Mouse (Mus musculus): ENCODE measurements around the gene Izumo1r. TPM values are rescaled to one million over a fixed set of nuclear protein-coding genes. Genes with fewer than 3 reads are reported as not detected.
"Not testable (repeated sequence)": the region's sequence is repeated elsewhere in the genome, so short reads cannot be mapped to it uniquely, and the experiment has no call there.

Izumo1r gene
- polyA plus RNA-seq, 1 experiment, result 0.89 TPM

DNA sequence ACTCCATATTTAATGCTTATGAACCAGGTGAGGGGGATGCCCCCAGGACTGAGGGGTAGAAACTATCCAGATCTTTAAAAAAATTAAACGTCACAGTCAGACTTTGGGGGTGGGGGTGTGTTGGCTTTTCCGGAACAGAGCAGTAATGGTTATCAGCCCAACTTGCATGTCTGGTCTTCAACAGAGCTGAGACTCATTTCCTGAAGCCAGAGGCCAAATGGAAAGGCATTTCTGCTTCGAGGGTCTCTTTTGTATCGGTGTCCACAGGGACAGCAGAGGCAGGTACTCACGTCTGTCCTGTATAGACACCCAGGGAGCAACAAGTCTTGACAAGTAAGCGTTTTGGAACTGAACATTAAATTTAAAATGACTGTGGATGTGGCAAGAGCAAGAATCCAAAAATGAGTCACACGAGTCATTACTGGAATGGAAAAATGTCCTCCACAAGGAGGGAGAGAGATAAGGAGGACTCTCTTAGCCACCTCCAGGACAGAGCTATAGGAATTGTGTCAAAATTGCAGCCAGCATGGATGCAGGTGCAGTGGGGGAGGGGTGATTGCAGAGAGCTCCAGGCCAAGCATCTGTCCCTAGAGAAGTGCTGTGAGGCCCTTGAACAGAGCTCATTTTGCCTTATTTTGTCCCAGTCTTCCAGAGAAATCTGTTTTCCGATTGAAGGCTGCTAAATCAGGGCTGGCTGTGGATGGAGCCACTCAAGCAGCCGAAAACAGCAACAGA is 1.2 kb upstream of the Izumo1r start:
- DNase-seq (ENCODE audit: low read depth), result no peak

DNA sequence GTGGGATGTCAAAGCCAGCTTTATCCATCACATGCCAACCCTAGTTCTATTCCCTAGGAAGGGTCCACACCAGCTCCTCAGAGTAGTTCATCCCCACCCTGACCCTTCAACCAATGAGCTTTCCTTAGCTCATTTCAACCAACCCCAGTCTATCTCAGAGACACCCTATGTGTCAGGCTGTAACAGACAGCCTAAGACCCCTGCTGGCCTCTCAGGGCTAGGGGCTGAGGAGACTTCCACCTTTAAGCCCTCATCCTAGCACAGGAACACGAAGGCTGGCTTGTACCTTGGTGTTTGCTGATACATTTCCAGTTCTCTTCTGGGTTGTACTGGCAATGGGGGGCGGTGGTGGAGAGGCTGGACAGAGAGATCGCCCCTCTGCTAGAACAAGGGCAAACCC is 743 bp downstream of the Izumo1r start:
- DNase-seq (ENCODE audit: low read depth), result no peak

DNA sequence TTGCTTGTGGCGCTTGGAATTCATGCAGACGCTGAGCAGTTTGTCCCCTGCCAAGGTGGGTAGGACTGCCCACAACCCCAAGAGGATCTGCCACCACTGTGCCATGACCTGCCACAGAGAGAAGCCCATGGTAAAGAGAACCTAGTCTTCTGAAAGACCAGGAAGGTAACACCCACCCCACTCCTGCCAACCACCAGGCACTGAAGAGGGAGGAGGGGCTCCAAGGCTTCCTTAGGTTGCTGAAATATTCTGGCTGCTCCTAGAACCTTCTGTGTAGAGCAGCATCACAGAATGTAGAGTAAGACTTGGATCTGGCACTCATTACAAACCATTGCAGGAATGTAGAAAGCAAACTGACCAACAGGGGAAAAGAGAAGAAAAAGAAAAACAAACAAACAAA is 1.3 kb downstream of the Izumo1r start:
- DNase-seq (ENCODE audit: low read depth), result no peak

DNA sequence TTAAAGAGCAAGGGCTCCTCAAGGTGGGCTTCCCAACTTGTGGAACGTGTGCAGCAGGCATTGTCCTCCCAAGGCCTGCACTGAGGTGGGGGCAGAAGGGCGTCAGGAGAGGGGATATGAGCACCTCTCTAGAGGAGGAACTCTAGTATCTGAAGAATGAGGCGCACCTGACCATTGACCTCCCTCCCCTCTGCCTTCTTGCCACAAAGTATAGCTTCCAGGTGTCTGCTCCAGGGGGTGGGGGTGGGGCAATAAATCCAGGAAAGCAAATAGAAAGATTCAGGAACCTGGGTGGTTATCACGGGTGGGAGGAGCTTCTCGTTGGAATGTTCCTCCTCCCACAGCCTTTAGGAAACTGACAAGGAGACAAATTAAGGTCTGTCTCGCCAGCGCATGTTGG is 2.0 kb downstream of the Izumo1r start:
- DNase-seq (ENCODE audit: low read depth), result no peak

DNA sequence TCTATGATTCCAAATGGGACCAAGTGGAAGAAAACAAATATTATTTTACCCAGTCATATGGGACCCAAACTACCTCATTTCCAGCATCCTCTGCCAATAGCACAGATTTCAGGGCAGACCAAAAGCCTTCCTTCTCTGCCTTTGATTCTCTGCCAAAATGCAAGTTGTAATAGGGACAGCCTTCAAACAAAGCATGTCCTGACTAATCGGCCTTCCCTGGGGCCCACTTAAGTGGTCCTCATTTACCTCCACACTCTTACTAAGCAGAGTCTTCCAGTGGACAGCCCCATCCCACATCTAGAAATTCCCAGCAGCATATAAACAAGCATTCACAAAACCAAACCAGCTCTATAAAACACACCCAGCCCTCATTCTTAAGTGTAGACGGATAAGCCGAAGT is 6.6 kb downstream of the Izumo1r start:
- DNase-seq (ENCODE audit: low read depth), result no peak

DNA sequence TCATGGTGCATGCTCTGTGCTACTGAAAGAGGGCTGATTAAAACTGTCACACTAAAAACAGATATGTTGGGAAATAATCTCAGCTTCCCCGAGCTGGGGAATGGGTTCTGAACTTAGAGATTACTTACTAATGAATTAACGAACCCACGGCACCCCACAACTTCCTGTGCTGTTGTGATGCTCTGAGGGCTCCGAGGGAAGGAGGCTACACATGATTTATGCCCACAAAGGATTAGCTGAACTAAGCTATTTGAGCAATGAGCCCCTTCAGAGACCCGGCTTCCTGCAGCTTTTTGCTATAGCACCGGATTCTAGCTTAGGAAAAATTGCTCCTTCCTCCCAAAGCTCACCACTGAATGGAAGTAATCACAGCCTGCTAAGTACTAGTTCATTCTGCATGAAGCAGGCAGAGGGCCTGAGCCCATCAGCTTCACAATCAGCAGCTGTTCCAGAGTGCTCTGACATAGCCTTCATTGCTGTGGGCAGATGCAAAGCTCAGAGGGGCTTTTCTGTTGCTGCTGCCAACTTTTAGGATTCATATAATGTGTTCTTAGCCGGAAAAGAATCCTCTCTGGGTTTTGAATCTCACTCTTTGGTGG is 8.4 kb downstream of the Izumo1r start:
- DNase-seq (ENCODE audit: low read depth), result no peak

DNA sequence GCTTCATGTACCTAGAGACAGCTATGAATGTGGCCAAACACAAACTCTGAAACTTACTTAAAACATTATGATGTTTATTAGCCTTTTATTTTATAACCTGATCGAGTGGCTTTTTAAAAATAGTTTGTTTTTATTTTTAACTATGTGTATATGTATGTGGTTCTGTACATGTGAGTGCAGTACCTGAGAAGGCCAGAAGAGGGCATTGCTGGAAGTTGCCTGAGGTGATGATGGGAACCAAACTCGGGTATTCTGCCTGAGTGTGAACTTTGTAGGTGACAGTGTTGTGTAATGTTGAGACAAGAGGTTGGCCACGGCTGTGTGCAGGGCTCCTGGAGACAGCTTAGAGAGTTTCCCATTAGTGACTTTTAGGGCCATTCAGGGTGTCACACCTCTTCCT is 9.1 kb downstream of the Izumo1r start:
- DNase-seq (ENCODE audit: low read depth), result no peak

DNA sequence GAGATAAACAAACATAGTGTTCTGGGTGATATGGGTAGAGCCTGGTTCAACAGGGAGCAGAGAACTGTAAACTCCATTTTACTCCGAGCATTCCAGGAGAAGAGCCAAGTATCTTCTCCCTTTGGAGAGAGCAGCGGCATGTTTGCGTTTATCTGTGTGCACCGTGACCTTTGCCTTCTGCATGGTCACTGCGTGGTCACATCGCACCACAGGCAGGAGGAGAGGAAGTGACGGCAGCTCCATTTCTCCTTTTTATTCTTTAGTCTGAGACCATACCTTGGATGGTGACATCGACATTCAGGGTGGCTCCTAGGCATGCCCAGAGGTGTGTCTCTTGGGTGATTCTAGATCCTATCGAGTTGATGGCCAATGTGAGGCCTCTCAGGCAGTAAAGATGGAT is 10.4 kb downstream of the Izumo1r start:
- no peak for DNase-seq (ENCODE audit: low read depth)

DNA sequence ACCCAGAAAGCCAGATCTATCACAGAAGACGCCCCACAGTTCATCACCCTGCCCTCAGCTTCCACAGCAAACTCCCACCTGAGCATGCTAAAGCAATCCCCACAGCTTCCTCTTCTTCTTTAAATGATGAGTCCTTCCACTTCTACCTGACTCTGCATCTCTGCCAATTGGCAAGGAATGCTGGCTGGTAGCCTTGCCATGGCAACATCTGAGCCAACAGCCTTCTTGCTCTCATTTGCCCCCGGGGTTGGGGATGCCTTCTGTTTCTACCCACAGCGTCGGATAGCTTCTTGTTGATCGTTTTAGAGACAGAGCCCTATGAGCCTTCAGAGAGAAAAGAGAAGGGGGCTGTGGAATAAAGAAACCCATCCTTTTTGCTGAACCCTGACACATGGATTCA is 11.9 kb downstream of the Izumo1r start:
- DNase-seq (ENCODE audit: low read depth), result no peak

DNA sequence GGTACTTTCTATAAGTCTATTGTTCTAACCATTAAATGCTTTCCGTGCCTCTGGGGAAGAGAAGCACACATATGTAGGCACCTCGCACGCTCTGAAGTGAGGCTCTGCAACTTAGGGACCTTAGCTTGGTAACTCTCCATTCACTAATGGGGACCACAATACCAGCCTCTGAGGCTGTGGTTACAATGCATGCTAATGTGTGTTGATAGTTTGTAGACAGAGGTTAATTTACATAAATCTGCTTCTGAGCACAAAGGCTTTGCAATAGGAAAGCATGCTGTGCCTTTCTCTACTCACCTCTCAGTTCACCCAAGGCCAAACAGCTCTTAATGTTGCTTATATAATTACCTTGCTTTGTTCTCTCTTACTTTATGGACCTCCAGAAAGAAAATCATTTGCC is 13.1 kb downstream of the Izumo1r start:
- no peak for DNase-seq (ENCODE audit: low read depth)

DNA sequence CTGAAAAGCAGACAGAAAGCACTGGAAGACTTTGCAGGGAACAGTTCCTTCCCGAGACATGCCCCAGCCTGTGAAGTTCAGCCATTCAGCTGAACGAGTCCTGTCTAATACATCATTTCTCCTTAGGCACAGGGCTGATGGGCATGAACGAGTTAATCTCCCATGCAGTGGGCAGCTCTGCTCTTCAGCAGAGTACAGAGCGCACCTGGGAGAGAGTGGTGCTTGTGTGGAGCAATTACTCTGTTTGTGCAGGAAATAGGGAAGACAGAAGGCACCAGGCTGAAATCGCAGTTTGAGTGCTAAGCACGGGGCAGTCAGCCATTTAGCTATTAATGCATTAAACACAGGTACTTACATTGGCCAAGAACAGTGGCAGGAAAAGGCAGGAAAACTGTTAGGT is 15.1 kb downstream of the Izumo1r start:
- no peak for DNase-seq (ENCODE audit: low read depth)

DNA sequence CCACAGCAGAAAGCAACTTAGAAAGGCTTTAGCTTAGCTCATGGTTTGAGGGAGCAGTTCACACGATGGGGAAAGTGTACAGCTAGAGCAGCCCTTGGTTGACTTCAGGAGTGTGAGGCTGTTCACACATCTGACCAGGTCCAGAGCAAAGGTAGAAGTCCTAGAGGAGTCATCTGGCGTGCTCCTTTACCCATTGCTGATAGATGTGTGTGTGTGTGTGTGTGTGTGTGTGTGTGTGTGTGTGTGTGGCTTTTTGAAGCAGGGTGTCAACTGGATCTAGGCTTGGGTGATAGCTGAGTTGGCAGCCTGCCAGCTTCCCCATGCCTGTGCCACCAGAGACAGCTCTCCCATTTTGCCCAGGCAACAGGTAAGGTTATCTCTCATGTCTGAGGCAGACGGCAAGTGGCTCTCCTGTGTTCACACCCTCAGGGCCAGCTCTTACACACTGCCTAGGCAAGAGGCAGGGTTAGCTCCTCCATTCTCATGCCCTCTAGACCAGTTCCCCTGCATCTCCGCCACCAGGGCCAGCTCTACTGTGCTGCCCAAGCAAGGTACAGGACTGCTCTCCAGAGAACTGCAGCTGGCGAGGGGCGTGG is 15.9 kb downstream of the Izumo1r start:
- DNase-seq (ENCODE audit: low read depth), result no peak

DNA sequence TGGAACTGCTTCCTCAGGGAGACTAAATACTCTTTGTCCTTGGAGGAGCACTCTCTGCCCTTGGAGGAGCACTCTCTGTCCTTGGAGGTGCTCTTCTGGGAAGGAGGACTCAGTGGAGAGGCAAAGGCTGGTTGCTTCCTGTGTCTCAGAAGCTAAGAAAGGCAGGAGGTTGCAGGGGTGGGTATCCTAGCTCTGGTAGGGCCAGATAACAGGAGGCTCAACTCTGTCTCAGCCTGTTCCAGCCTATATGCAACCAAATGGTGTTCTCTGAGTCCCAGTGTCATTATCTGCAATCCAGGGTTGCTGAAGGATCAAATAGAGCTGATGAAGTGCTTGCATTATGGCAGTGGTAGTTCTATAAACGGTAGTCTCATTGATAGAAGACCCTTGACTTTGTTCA is 17.8 kb downstream of the Izumo1r start:
- no peak for DNase-seq (ENCODE audit: low read depth)

DNA sequence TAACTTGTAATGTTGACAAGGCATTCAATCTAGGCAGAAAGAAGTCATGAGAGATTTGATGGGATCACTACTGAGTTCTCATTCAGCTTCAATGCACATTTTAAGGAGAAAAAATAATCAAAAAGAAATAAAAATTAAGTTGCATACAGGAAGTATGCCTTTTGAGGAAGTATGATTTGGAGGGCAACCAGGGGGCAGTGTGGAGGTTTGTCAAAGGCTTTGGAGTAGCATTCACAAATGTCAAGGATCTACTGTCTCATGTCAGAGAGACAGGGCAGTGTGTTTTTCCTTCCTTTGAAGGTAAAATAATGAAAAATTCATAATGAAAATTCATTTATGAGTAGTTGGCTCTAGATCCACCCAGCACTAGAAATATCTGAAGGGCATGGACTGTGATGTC is 18.6 kb downstream of the Izumo1r start:
- no peak for DNase-seq (ENCODE audit: low read depth)

DNA sequence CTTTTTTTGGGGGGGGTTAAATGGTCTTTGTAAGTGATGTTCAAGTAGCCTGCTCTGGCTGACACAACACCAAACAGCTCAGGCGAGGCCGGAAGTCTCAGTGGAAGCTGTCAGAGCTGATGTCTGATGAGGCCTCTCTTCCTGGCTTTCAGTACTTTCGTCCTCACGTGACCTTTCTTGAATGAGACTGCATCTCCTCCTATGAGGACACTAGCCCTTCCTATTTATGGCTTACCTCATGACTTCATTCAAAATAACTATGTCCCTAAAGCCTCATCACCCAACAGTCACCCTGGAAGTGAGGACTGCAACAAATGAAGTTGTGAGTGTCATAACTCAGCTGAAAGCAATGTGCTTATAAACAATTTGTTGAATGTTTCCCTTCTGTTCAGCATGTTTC is 19.1 kb downstream of the Izumo1r start:
- no peak for DNase-seq (ENCODE audit: low read depth)

DNA sequence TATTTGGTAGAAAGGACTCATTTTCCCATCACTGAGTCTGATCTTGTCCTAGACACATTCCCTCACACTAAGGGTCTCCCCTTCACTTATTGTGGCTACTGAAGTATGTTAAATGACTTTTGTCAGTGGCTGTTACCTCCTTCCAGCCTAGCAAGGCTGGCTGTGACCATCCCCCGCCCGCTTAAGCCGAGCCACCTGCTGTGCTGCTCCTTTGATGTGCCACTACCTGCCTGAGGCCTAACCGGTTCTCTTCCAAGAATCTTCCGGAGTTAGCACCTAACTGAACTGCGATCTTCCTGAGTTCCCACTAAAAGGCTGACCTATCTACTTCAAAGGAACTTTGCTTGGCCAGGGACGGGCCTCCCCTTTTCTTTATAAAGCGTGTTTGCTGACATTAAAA is 27.2 kb downstream of the Izumo1r start:
- DNase-seq (ENCODE audit: low read depth), result not testable (repeated sequence)

DNA sequence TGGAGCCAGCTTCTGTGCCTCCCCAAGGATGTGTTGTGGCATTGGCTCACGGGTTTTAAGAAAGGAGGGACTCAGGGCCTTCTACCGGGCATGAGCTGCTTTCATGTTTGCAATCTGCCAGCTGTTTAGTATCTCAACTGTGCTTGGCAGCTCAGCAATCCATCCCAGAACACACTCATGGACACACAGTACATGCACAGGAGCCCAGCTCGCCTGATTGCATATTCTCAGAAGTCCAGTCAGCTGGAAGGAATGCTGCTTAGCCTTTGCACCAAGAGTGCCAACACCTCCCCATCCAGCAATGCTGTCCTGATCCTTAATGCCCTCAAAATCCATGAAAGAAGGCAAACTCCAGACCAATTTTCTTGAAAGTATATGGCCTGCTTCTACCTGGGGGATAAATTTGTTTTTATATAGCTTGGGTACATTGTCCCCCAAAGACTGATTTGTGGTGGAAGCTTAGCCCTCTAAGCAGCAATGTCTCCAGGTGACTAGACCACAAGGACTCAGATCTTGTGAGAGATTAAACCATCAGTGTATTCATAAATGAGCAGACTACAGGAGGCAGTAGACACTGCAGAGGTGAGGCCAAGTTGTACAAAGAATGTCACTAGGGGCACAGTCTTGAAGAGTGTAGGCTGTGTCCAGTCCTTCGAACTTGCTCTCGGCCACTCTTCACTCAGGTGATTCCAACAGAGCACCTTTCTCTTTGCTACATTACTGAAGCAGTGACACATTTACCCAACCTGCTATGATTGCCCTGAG is 27.8 kb downstream of the Izumo1r start:
- DNase-seq (ENCODE audit: low read depth), result no peak

DNA sequence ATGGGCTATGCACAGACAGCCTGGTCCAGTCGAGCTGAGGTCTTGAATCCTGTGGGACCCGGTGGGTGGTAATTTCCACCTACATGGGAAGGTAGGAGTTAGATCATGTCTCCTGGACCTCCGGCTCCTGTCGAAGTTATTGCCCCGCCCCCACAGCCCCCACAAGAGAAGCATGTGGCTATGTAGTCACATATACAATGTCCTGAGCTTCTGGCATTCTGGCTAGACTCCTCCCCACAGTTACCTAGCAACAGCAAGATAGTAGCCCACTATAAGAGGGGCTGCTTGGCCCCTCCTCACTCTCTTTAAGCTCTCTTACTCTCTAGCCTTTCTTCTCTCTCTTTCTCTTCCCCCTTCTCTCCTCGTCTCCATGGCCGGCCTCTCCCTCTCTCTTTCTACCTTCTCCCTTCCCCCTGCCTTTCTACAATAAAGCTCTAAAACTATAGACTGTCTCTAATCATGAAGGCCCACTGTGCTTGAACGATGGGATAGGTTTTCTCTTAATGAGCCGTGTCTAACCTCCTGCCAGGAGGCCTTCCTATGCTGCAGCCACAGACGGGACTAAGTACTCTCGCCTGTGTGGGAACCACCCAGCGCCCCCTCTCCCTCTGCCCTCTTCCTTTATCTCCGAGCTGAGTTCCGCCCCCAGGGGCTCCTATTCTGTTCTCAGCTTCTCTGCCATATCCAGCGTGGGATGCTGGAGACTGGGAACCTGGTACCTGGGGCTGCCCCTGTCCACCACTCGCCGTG is 31.4 kb downstream of the Izumo1r start:
- no peak for DNase-seq (ENCODE audit: low read depth)

DNA sequence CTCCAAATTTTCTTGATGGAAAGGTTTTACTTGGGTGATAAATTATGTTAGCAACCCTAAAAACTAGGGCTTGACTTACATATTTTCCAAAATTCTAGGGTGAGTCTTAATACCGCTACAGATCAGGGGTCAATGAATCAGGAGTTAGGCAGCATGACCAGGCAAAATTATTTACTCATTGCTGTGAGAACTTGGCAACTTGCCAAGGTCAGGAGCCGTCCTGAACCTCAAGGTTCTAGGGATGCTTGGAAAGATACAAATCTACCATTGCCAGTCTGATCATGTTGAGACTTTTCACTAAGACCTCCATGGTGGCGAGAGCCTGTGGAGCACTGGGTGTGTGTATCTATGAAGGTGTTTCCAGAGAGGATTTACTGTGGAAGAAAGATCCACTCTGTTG is 32.2 kb downstream of the Izumo1r start:
- DNase-seq (ENCODE audit: low read depth), result no peak

DNA sequence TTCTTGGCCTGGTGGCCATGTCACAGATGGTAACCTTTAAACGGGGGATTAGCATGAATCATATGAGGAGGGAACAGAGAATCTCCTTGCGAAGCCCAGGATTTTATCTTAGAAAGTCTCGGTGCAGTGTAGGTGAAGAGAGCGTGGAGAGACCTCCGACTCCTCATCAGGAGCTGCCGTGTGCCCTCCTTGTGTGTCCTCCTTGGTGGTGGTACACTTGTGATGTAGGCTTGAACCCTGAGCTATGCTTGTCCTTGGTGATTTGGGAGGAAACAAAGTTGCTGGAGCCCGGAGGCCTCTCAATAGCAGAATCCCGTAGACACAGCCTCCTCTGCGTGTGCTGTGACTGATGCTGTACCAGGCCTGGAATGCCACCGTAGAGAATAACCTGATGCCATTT is 32.9 kb downstream of the Izumo1r start:
- no peak for DNase-seq (ENCODE audit: low read depth)

DNA sequence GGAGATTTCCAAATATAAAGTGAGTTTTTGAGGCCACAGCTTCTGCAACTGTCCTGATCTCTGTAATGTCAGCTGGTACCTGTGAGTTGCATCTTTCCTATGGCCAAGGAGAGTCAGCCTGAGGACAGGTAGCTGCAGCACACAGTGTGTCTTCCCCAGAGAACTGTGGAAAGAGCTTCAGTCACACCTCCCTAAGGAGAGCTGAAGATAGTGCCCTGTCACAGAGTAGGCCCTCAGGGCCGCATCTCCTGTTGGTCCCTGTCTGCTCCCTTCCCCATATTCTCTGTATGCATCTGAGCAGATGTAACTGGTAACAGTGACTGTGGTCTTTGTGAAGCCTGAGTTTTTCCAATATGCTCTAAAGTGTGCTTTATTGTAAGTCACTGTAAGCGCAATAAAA is 33.4 kb downstream of the Izumo1r start:
- no peak for DNase-seq (ENCODE audit: low read depth)

DNA sequence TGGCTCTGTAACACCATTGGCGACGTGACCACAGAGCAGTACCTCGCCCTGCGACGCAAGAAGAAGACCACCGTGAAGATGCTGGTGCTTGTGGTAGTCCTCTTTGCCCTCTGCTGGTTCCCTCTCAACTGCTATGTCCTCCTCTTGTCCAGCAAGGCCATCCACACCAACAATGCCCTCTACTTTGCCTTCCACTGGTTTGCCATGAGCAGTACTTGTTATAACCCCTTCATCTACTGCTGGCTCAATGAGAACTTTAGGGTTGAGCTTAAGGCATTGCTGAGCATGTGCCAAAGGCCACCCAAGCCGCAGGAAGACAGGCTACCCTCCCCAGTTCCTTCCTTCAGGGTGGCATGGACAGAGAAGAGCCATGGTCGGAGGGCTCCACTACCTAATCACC is 35.4 kb downstream of the Izumo1r start:
- no peak for DNase-seq (ENCODE audit: low read depth)
